Mouse (Mus musculus): ENCODE data around the gene Npr1. TPM values are rescaled to one million over a fixed set of nuclear protein-coding genes. Genes with fewer than 3 reads are reported as not detected.
A peak's percentile ranks its signal among the peaks of the same experiment; 100 is the strongest.

Npr1 gene
- polyA plus RNA-seq, 1 experiment from 2014 or later: 2.5 TPM

DNA sequence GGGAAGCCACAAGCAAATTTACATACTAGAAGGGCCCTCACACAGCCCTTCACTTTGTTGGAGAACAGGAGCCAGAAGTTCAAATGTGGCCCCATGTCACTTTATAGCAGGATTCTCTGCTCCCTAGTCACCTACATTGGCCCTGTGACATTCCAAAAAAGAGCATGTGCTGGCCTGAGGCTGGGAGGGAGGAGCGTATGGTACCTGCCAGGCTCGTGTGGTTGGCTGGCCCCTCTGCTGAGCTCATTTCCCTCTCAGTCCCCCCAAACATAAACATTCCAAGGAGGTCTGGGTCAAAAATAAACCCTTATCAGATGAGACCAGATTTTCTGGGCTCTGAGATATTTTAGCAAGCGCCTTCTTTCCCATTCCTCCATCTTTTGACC lies 52.7 kb downstream of the Npr1 start:
- H3K4me3 ChIP-seq (ENCODE audit: low read depth, low read length): no peak overlapping the region
- H3K9ac ChIP-seq (ENCODE audit: low read length): no peak overlapping the region
- no peaks in the 10 kb centered on the region for H3K27me3 ChIP-seq (replicated peaks; ENCODE audit: control insufficient read depth, insufficient read depth, low read length)
- no peaks in the 10 kb centered on the region for H3K4me1 ChIP-seq (ENCODE audit: control insufficient read depth, insufficient read depth, low read length)
- H3K4me2 ChIP-seq (ENCODE audit: low read length): no peak overlapping the region
- no peaks in the 10 kb centered on the region for H3K9me3 ChIP-seq (replicated peaks; ENCODE audit: control insufficient read depth, low read length)
- no peak overlapping the region for H3K27ac ChIP-seq (ENCODE audit: low read depth, low read length)
- peaks cover 95% of the 10 kb centered on the region for H3K36me3 ChIP-seq (ENCODE audit: control insufficient read depth, insufficient read depth, low read length)
- 82% methylated on average over 3 of the region's 3 CpGs for WGBS
- no peak; the same call in 1 of the 2 replicates for ATAC-seq
- no peak for DNase-seq (ENCODE audit: low spot score)

DNA sequence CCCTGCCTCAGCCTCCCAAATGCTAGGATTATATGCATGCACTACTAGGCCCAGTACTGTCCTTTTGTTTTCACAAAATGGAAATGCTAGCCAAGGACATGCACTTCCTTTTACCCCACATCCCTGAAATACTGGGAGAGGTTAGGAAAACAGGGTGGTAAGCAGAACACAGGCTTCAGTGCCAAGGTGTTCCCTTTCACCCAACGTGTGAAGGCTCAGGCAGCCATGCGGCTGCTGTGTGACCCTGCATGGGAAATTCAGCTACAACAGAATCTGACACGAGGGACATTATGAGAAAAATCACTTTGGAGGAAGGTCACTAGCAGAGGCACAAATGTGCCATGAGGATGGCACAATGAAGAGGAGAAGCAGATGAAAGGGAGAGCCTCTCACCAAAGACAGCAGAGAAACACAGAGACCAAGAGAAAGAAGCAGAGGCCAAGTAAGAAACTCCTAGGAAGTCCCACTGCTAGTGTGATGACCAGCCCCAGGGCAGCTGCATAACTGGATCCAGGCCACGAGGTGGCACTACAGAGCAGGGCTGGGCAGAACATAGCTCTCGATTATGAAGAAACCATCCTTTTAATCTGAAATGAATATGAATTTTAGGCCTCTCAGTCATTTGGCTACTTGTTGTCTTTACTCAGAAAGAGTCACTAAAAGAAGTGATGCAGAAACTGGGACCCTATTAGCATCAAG lies 53.2 kb downstream of the Npr1 start:
- Histone ChIP-seq H3K9ac (ENCODE audit: low read length) (no peak overlapping the region), H3K36me3 (ENCODE audit: control insufficient read depth, insufficient read depth, low read length) (peaks cover 95% of the 10 kb centered on the region), H3K4me1 (ENCODE audit: control insufficient read depth, insufficient read depth, low read length) (no peaks in the 10 kb centered on the region), H3K9me3 (replicated peaks; ENCODE audit: control insufficient read depth, low read length) (no peaks in the 10 kb centered on the region), H3K27me3 (replicated peaks; ENCODE audit: control insufficient read depth, insufficient read depth, low read length) (no peaks in the 10 kb centered on the region), H3K4me3 (ENCODE audit: low read depth, low read length) (no peak overlapping the region), H3K27ac (ENCODE audit: low read depth, low read length) (no peak overlapping the region), H3K4me2 (ENCODE audit: low read length) (no peak overlapping the region)
- 45% methylated on average over 5 of the region's 5 CpGs for WGBS
- peak; percentile 66 for DNase-seq (ENCODE audit: low spot score)
- peak; percentile 75 for ATAC-seq

- Histone ChIP-seq H3K9me3 (replicated peaks; ENCODE audit: control insufficient read depth, low read length) (no peaks in the 10 kb centered on the region), H3K4me1 (ENCODE audit: control insufficient read depth, insufficient read depth, low read length) (no peaks in the 10 kb centered on the region), H3K36me3 (ENCODE audit: control insufficient read depth, insufficient read depth, low read length) (peaks cover 94% of the 10 kb centered on the region), H3K9ac (ENCODE audit: low read length) (no peak overlapping the region), H3K4me2 (ENCODE audit: low read length) (no peak overlapping the region), H3K27ac (ENCODE audit: low read depth, low read length) (no peak overlapping the region), H3K4me3 (ENCODE audit: low read depth, low read length) (no peak overlapping the region), H3K27me3 (replicated peaks; ENCODE audit: control insufficient read depth, insufficient read depth, low read length) (no peaks in the 10 kb centered on the region)
- 93% methylated on average over 3 of the region's 3 CpGs for WGBS
- DNase-seq (ENCODE audit: low spot score) (no peak), ATAC-seq (no peak)
Observed at GRCm38 (mm10) chr3:90408721-90409120, 56.9 kb downstream of the Npr1 start.

DNA sequence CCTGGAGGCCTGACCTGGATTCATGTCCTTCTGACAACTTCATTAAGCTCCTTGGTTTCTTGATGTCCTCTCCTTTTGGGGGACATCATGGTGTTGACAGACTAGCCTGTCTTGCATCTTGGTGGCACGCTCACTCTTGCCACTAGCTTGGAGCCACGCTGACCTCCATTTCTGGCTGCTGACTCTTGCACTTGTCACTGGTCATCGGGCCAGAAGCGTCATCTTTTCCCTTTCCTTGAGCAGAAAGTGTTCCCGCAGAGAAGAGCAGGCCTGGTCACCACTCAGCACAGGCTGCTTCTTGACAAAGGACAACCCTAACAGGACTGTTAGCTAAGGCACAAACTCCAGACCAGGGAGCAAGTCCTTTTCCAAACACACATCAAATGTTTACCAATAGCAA lies 59.3 kb downstream of the Npr1 start:
- no peak for DNase-seq (ENCODE audit: low spot score)

DNA sequence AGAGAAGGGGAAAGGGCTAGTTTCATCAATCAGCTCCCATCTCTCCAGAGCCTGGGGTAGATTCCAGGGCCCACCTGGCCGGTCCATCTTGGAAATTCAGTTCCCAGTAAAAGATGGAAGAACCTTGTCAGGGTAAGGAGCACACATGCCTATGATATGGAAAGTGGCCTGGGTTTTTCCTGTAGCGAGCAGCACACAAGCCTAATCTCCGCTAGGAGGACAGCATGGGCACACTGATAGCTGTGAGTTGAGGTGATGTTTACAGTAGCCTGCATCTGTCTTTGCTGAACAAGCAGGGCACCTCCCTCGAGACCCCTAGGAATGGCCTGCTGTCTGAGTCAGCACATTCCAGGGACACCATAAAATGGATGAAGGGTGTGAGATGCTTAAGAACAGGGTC lies 61.1 kb downstream of the Npr1 start:
- Histone ChIP-seq H3K4me2 (ENCODE audit: low read length) (no peak overlapping the region), H3K36me3 (ENCODE audit: control insufficient read depth, insufficient read depth, low read length) (peaks cover 99% of the 10 kb centered on the region), H3K27ac (ENCODE audit: low read depth, low read length) (no peak overlapping the region), H3K9me3 (replicated peaks; ENCODE audit: control insufficient read depth, low read length) (no peaks in the 10 kb centered on the region), H3K9ac (ENCODE audit: low read length) (no peak overlapping the region), H3K4me3 (ENCODE audit: low read depth, low read length) (no peak overlapping the region), H3K27me3 (replicated peaks; ENCODE audit: control insufficient read depth, insufficient read depth, low read length) (no peaks in the 10 kb centered on the region), H3K4me1 (ENCODE audit: control insufficient read depth, insufficient read depth, low read length) (no peaks in the 10 kb centered on the region)
- WGBS: 95% methylated on average over 4 of the region's 4 CpGs
- no peak for ATAC-seq
- no peak for DNase-seq (ENCODE audit: low spot score)

More for the DNA sequence above, 59.3 kb downstream of the Npr1 start:
- no peak for ATAC-seq
- H3K9me3 ChIP-seq (replicated peaks; ENCODE audit: control insufficient read depth, low read length): no peaks in the 10 kb centered on the region
- no peak overlapping the region for H3K4me2 ChIP-seq (ENCODE audit: low read length)
- no peak overlapping the region for H3K27ac ChIP-seq (ENCODE audit: low read depth, low read length)
- 96% methylated on average over 5 of the region's 5 CpGs for WGBS
- H3K9ac ChIP-seq (ENCODE audit: low read length): no peak overlapping the region
- H3K36me3 ChIP-seq (ENCODE audit: control insufficient read depth, insufficient read depth, low read length): peaks cover 99% of the 10 kb centered on the region
- no peak overlapping the region for H3K4me3 ChIP-seq (ENCODE audit: low read depth, low read length)
- no peaks in the 10 kb centered on the region for H3K4me1 ChIP-seq (ENCODE audit: control insufficient read depth, insufficient read depth, low read length)
- H3K27me3 ChIP-seq (replicated peaks; ENCODE audit: control insufficient read depth, insufficient read depth, low read length): no peaks in the 10 kb centered on the region

GRCm38 (mm10) chr3:90404121-90404520 lies 61.5 kb downstream of the Npr1 start:
- no peak overlapping the region for H3K4me2 ChIP-seq (ENCODE audit: low read length)
- WGBS: 93% methylated on average over 3 of the region's 3 CpGs
- no peaks in the 10 kb centered on the region for H3K4me1 ChIP-seq (ENCODE audit: control insufficient read depth, insufficient read depth, low read length)
- H3K4me3 ChIP-seq (ENCODE audit: low read depth, low read length): no peak overlapping the region
- H3K9me3 ChIP-seq (replicated peaks; ENCODE audit: control insufficient read depth, low read length): no peaks in the 10 kb centered on the region
- DNase-seq (ENCODE audit: low spot score): no peak
- H3K36me3 ChIP-seq (ENCODE audit: control insufficient read depth, insufficient read depth, low read length): peaks cover 99% of the 10 kb centered on the region
- H3K27me3 ChIP-seq (replicated peaks; ENCODE audit: control insufficient read depth, insufficient read depth, low read length): no peaks in the 10 kb centered on the region
- H3K27ac ChIP-seq (ENCODE audit: low read depth, low read length): no peak overlapping the region
- ATAC-seq: no peak
- H3K9ac ChIP-seq (ENCODE audit: low read length): no peak overlapping the region

DNA sequence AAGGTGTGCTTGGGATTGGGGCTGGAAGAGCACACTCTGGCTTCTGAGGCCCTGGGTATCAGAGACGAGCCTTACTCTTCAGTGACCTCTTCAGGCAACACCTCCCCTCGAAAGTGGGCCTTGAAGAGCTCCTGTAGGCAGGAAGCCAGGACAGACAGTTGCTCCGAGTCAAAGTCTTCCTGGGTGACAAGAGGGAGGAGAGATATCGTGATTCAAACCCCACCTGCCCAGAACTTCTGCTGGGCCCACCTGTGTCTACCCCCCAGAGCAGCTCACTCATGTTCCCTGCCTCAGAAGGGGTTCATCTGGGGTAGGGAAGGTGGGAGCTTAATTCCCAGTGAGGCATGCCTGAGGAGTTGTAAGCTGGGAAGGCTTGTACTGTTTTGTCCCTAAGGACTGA lies 64.7 kb downstream of the Npr1 start:
- no peaks in the 10 kb centered on the region for H3K27me3 ChIP-seq (replicated peaks; ENCODE audit: control insufficient read depth, insufficient read depth, low read length)
- 80% methylated on average over 4 of the region's 4 CpGs for WGBS
- no peak overlapping the region for H3K9ac ChIP-seq (ENCODE audit: low read length)
- H3K36me3 ChIP-seq (ENCODE audit: control insufficient read depth, insufficient read depth, low read length): peaks cover 96% of the 10 kb centered on the region
- H3K27ac ChIP-seq (ENCODE audit: low read depth, low read length): no peak overlapping the region
- H3K4me3 ChIP-seq (ENCODE audit: low read depth, low read length): no peak overlapping the region
- ATAC-seq: no peak
- no peak for DNase-seq (ENCODE audit: low spot score)
- no peaks in the 10 kb centered on the region for H3K9me3 ChIP-seq (replicated peaks; ENCODE audit: control insufficient read depth, low read length)
- no peaks in the 10 kb centered on the region for H3K4me1 ChIP-seq (ENCODE audit: control insufficient read depth, insufficient read depth, low read length)
- H3K4me2 ChIP-seq (ENCODE audit: low read length): no peak overlapping the region

Other genes starting within 250 kb of the Npr1 start
- 118 and 124 TPM in 2 replicates for gene Jtb, start 234.3 kb downstream of the Npr1 start, polyA plus RNA-seq (2014; fragmentation: Nextera tagmentation; extraction: Ambion mirVana)
- gene Creb3l4, start 222.4 kb downstream of the Npr1 start, polyA plus RNA-seq (2014; fragmentation: Nextera tagmentation; extraction: Ambion mirVana): 4.1 and 4.2 TPM in 2 replicates
- 40.0 and 47.0 TPM in 2 replicates for gene Slc39a1, start 217.7 kb downstream of the Npr1 start, polyA plus RNA-seq (2014; fragmentation: Nextera tagmentation; extraction: Ambion mirVana)
- 10.7 and 14.1 TPM in 2 replicates for gene Crtc2, start 211.7 kb downstream of the Npr1 start, polyA plus RNA-seq (2014; fragmentation: Nextera tagmentation; extraction: Ambion mirVana)
- 3.4 and 3.7 TPM in 2 replicates for gene Dennd4b, start 200.7 kb downstream of the Npr1 start, polyA plus RNA-seq (2014; fragmentation: Nextera tagmentation; extraction: Ambion mirVana)
- gene Gatad2b, start 172.7 kb downstream of the Npr1 start, polyA plus RNA-seq (2014; fragmentation: Nextera tagmentation; extraction: Ambion mirVana): 14.4 and 15.7 TPM in 2 replicates
- gene Slc27a3, start 75.9 kb downstream of the Npr1 start, polyA plus RNA-seq (2014; fragmentation: Nextera tagmentation; extraction: Ambion mirVana): 11.9 and 13.4 TPM in 2 replicates
- 20.7 and 25.3 TPM in 2 replicates for gene Ints3, start 32.2 kb downstream of the Npr1 start, polyA plus RNA-seq (2014; fragmentation: Nextera tagmentation; extraction: Ambion mirVana)
- 266 and 312 TPM in 2 replicates for gene Ilf2, start 10.3 kb upstream of the Npr1 start, polyA plus RNA-seq (2014; fragmentation: Nextera tagmentation; extraction: Ambion mirVana)
- gene Snapin, start 25.2 kb upstream of the Npr1 start, polyA plus RNA-seq (2014; fragmentation: Nextera tagmentation; extraction: Ambion mirVana): 76.7 and 77.3 TPM in 2 replicates
- gene Chtop, start 43.6 kb upstream of the Npr1 start, polyA plus RNA-seq (2014; fragmentation: Nextera tagmentation; extraction: Ambion mirVana): 137 and 141 TPM in 2 replicates
- gene S100a1, start 48.5 kb upstream of the Npr1 start, polyA plus RNA-seq (2014; fragmentation: Nextera tagmentation; extraction: Ambion mirVana): 12.5 and 13.1 TPM in 2 replicates
- gene S100a13, start 48.6 kb upstream of the Npr1 start, polyA plus RNA-seq (2014; fragmentation: Nextera tagmentation; extraction: Ambion mirVana): 9.4 and 11.1 TPM in 2 replicates
- gene S100a14, start 61.0 kb upstream of the Npr1 start, polyA plus RNA-seq (2014; fragmentation: Nextera tagmentation; extraction: Ambion mirVana): not detected in 2 replicates
- gene S100a16, start 71.4 kb upstream of the Npr1 start, polyA plus RNA-seq (2014; fragmentation: Nextera tagmentation; extraction: Ambion mirVana): 40.6 and 43.2 TPM in 2 replicates
- not detected in 2 replicates for gene S100a3, start 94.7 kb upstream of the Npr1 start, polyA plus RNA-seq (2014; fragmentation: Nextera tagmentation; extraction: Ambion mirVana)
- not detected in 2 replicates for gene S100a2, start 124.4 kb upstream of the Npr1 start, polyA plus RNA-seq (2014; fragmentation: Nextera tagmentation; extraction: Ambion mirVana)
- gene Gm42674, start 136.0 kb upstream of the Npr1 start, polyA plus RNA-seq (2014; fragmentation: Nextera tagmentation; extraction: Ambion mirVana): not detected in 2 replicates
- gene S100a4, start 137.9 kb upstream of the Npr1 start, polyA plus RNA-seq (2014; fragmentation: Nextera tagmentation; extraction: Ambion mirVana): 1.3 and 1.9 TPM in 2 replicates
- gene S100a5, start 142.7 kb upstream of the Npr1 start, polyA plus RNA-seq (2014; fragmentation: Nextera tagmentation; extraction: Ambion mirVana): not detected in 2 replicates
- 19.6 and 22.8 TPM in 2 replicates for gene S100a6, start 147.0 kb upstream of the Npr1 start, polyA plus RNA-seq (2014; fragmentation: Nextera tagmentation; extraction: Ambion mirVana)
- gene S100a7a, start 188.2 kb upstream of the Npr1 start, polyA plus RNA-seq (2014; fragmentation: Nextera tagmentation; extraction: Ambion mirVana): not detected in 2 replicates
- 1.5 and 3.3 TPM in 2 replicates for gene S100a8, start 203.1 kb upstream of the Npr1 start, polyA plus RNA-seq (2014; fragmentation: Nextera tagmentation; extraction: Ambion mirVana)
- gene S100a9, start 229.9 kb upstream of the Npr1 start, polyA plus RNA-seq (2014; fragmentation: Nextera tagmentation; extraction: Ambion mirVana): 2.0 and 3.1 TPM in 2 replicates

Data from forebrain, embryonic 14.5 days (tissue).